Mouse (Mus musculus): ENCODE results near the gene 2310046K23Rik.
"Not testable (repeated sequence)": the region's sequence is repeated elsewhere in the genome, so short reads cannot be mapped to it uniquely, and the experiment has no call there.

2310046K23Rik gene

DNA sequence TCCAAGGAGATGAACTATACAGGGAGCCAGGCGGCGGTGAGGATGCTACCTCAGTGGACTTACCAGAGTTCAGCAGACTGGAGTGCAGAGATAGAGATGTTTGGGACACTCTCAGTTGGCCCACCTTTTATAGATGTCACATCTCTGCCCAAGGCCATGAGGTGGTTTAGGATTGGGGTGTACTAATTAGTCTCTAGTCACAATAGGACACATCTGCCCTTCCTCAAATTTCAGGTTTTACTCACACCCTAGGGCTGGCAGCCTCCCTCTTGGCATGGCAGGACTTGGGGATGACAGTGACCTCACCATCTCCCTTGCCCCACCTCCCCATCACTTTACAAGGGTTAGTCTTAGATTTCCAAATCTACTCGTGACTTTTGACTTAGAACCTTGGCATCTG, at the start of gene 2310046K23Rik:
Gene 2310046K23Rik (minus strand): TSS at position 101 of the 400 bp plus-strand sequence.
- no peak for DNase-seq (ENCODE audit: low read depth, low spot score)

DNA sequence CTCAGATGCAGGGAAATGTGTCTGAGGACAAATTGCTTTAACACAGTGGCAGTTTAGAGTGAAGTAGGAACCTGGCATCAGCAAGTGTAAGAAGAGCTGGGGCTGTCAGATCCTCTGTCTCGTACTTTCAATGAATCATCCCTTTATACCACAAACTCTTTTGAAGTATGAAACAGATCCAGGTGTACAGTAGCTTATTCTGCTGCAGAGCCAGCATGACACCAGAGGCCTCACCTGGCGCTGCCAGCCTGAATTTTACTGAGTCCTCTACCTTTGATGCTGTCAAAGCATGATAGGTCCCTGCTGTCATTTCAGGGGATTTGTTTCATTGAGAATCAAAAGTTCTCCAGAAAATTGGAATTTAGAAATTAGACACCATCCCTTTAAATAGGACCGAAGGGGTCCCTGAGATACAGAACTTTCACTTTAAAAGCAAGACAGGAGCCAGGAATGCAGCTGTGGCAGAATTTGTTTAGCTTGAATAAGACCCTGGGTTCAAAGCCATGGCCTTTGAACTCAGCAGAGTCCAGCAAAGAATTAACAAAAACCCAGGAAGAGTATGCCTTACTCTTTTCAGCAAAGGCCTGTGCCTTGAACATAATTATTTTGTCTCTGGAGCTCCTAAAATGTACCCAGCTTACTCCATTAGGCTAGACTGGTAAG, 49.0 kb upstream of the 2310046K23Rik start:
- no peak for DNase-seq (ENCODE audit: low read depth, low spot score)

DNA sequence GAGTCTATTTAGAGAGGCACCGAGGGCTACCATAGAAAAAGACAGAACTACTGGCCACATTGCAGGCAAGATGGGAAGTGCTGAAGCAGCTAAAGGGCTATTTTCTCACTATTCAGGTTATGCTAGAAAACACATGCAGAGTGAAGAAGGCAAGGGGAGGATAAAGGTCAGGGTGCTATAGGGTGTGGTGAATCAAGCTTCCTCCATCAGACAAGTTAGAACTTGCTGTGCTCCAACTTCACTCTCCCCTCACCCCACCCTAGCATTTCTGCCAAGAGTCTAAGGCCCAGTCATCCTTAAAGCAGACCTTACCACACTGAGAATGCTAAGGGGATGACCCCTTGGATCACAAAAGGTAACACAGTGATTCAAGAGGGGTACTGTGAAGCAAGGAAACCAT, 45.2 kb upstream of the 2310046K23Rik start:
- no peak for DNase-seq (ENCODE audit: low read depth, low spot score)

DNA sequence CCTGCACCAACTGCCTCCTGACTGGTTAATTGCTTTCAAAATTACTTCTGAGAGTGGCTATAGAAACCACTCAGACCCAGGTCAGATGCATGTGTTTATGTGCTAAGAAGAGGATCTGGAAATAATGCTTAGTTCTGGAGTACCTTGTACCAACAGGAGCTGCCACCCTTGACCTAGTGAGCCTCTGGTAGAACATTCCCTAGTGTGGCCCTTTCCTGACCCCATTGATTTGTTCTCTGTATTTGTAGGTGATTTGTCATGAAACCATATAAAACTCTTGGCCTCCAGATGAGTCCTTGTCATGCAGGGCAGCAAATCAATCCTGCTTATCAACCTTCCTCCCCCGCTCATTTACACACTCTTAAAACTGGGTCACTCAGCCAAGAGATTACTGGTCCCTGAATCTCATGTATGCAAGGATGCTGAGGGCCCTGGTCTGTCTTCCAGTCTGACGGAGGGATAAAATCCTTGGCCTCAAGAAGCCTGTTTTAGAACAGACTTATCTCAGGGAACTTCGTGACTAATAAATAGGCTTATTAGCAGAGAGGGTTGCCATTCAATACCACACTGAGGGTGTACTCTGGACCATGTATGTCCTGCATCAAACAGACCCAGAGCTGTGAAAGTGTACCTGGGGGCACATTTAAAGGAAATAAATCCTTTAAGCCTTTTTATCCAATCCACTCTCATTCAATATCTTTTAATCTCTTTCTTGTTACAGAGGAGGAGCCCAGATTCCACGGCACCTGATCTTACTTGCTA, 44.5 kb upstream of the 2310046K23Rik start:
- DNase-seq (ENCODE audit: low read depth, low spot score) = no peak

DNA sequence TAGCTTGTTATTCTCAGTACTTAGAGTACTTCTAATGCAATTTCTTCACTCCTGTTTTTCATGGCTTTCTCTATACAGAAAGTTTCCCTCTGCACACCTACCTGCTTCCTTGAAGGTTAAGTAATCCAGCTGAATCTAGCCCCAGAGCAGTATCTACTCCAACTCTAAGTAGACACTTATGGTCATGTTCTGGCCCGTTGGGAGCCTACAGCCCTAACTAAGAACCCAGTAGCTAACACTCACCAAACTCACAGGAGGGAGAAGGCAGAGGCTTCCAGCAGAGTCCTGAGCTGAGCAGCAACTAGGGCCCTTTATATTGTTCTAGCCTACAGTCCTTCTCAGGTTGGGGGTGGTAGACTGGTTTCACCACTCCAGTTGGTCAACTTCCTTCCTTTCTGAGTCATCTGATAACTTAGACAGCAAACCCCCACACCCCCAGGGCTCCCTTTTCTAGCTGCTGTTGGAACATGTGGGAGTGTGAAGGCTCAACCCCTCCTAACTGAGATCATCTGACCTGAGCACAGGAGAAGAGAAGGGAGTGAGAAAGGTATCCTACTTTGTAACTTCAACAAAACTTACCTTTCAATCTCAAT, 39.2 kb upstream of the 2310046K23Rik start, which contains the start of gene Ivl:
Gene Ivl (minus strand): TSS at position 287 of the 593 bp plus-strand sequence.
- no peak for DNase-seq (ENCODE audit: low read depth, low spot score)

DNA sequence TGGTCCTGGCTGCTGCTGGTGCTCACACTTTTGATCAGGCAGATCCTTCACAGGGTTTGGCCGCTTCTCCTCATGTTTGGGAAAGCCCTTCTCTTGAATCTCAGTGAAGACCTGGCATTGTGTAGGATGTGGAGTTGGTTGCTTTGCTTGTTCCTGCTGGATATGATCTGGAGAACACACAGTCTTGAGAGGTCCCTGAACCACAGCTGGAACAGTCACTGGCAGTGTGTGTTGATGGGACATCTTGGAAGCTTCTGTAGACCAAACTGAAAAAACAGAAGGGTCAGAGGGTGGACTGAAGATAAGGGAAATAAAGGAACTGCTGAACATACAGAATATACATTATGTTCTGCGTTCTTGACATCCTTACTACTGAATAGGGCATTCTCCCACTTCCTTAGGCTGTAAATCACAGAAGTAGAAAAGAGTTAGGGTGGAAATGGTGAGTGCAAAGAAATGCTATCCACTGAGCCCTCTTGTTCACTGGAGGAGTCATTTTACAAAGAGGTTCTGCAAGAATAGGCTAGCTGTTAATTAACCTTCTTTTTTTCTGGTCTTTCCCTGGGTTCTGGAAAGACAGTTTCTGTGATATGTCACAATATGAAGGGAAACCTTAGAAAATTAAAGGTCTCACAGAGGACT, 38.3 kb upstream of the 2310046K23Rik start:
- no peak for DNase-seq (ENCODE audit: low read depth, low spot score)

DNA sequence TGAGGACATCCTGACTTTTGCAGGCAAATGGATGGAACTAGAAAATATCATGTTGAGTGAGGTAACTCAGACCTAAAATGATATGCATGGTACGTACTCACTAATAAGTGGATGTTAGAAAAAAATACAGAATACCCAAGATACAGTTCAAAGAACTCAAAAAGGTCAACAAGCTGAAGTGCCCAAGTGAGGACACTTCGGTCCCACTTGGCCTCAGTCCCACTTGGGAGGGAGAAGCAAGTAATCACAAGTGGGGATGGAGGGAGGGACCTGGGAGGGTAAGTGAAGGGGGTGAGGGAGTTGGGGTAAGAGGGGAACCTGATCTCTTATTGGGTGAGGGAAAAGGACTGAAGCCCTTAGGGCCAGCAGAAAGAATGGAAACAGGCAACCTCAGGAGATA, 34.4 kb upstream of the 2310046K23Rik start:
- DNase-seq (ENCODE audit: low read depth, low spot score) = no peak

DNA sequence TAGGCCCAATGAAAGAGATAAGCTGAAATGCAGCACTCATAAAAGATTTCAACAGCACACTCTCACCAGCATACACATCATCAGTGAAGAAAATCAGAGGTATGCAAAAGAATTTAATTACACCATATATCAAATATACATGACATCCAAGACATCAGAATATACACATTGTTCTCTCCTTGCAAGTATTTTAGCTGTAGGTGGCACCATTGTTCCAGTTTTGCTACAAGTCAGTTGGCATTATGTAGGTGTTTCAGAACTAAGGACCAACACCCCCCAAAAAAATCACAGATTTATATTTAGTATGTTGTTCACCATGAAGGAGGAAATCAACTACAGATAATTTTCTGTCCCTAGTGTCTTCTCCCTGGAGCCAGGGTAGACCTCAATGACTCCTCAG, 31.1 kb upstream of the 2310046K23Rik start:
- no peak for DNase-seq (ENCODE audit: low read depth, low spot score)

DNA sequence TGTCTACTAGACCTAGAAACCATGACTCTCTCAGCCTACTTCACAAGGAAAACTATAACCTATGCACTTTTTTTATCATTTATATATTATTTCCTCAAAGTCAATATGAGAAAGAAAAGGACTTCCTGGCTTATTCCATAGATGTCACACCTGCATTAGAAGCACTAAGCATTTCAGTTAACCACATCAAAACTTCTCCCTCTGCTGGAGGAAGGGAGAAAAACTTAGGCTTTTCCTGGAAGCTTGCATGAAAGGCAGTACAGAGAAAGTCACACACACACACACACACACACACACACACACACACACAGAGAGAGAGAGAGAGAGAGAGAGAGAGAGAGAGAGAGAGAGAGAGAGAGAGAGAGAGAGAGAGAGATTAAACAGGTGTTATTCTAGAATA, 22.0 kb downstream of the 2310046K23Rik start:
- DNase-seq (ENCODE audit: low read depth, low spot score) = peak; percentile 19

DNA sequence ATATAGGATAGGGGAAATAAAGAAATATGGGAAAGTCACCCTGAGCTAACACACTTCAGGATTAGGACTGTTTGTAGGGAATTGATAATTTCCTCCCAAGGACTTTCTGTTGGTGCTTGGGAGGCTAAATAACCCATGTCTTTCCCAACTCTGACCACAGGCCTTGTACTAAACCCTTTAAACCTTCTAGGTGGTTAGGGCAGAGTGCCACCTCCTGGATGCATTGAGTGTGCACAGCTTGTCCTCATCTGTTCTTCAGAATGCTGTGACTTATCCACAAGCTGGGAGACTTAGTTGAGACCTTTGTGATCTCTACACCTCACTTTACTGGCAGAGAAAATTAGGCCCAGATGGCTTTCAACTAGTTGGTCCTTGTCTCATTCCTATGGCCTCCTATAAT, 23.5 kb downstream of the 2310046K23Rik start:
- peak; percentile 39 for DNase-seq (ENCODE audit: low read depth, low spot score)

DNA sequence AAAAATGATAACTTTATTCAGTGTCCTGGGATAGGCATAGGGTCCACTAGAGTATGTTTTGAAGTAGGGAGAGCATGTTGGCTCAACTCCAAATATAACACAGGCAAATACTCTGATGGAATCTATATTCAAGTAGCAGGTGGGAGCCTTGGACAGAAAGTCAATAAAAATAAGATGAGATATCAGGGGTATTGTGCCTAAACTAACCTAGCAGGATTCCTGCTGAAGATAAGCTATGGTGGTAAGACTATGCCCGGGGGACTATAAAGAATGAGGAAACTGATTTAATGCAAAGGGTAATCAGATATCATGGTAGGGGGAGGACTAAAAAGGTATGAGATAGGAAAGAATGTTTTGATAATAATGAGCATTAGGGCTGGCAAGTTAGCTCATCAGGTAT, 26.1 kb downstream of the 2310046K23Rik start:
- no peak for DNase-seq (ENCODE audit: low read depth, low spot score)

DNA sequence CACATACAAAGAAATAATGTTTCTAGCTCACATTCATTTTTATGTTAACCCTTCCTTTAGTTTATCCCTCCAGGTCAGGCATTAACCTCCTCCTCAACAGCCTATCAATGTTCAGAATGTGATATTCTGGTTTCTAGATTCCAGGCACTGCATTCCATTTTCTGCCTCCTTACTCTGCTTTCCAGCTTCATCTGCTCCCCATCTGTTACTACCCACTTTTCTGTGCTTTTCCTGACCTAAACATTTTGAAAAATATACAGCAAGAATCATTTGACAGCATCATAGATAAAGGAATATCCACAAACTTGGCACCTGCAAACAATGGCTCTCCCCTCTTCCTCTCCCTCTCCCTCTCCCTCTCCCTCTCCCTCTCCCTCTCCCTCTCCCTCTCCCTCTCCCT, 30.8 kb downstream of the 2310046K23Rik start:
- no peak for DNase-seq (ENCODE audit: low read depth, low spot score)

DNA sequence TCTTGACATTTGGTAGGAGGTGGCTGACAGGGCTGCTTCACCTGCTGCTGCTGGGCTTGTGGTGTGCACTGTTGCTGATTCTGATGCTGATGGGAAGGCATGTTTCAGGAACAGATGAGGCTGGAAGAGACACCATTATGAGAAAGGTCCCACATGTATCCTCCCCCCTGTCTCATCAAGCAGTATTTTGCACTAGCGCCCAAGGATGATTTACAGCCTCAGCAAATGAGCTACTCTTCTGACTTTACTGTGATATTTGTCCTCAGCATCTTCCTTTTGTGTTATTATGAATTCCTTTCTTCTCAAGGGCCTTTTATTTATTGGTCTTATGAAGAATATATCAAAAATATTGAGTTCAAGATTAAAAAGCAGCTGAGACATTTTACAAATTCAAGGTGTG, 33.9 kb downstream of the 2310046K23Rik start, which contains the start of gene Sprr4:
Gene Sprr4 (minus strand): TSS at position 101 of the 400 bp plus-strand sequence.
- DNase-seq (ENCODE audit: low read depth, low spot score) = no peak

DNA sequence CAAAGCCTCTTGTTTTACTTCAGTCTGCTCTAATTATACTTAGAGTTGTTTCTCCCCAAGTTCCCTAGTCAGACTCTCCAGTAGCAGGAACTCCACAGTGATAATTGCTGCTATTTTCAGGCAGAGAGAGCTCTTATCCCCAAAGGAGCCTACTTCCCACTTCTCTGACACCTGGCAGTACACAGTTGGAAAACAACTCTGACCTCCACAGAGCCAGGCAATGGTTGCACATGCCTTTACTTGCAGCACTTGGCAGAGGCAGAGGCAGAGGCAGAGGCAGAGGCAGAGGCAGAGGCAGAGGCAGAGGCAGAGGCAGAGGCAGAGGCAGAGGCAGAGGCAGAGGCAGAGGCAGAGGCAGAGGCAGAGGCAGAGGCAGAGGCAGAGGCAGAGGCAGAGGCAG, 44.0 kb downstream of the 2310046K23Rik start:
- DNase-seq (ENCODE audit: low read depth, low spot score) = not testable (repeated sequence)

DNA sequence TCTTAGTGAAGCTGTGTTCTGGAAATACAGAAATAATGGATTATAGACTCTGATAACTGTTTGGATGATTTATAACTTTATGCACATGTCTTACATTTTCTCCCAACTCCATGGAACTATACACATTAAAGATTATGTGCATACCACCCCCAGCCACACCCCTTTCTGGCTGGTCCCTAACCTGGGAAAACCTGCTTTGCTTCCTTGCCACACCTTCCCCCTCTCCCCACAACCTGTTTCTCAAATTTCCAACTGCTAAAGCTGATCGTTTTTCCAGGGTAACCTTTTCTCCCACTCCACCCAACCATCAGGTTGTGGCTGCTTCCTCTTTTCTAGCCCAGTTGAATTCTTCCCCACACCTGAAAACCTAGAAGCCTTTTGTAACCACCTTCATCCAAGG, 48.0 kb downstream of the 2310046K23Rik start:
- no peak for DNase-seq (ENCODE audit: low read depth, low spot score)

DNA sequence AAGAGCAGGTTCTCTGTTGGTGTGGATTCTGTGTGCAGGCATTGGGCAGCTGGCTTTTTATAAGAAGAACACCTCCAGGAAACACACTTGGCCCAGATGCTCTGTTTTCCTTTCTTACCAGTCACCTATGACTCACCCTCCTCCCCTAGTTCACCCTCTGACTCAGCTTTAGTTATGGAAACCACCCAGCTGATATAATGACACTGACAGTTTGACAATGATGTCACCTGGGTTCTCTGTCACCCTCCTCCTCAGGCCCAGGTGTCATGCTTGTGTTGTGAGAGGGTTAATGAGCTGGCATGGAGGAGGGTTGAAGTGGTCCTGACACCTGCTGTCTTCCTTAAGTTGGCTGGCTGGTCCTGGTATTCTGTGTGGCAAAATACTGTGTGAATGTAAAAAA, 48.4 kb downstream of the 2310046K23Rik start, which contains the start of gene Sprr1a:
Gene Sprr1a (minus strand): TSS at position 33 of the 400 bp plus-strand sequence.
- DNase-seq (ENCODE audit: low read depth, low spot score) = no peak

Data from R1 (cell line).